Mouse (Mus musculus) induced T-regulatory cell, adult 2 months (primary cell): ENCODE data around the gene Hist1h2bj.

Experiments
- DNase-seq: peaks from one replicate; pipeline ENCODE4 v3.0.0-alpha.2; 2012; ENCODE audit warnings: low read depth

Gene Hist1h2bj

DNA sequence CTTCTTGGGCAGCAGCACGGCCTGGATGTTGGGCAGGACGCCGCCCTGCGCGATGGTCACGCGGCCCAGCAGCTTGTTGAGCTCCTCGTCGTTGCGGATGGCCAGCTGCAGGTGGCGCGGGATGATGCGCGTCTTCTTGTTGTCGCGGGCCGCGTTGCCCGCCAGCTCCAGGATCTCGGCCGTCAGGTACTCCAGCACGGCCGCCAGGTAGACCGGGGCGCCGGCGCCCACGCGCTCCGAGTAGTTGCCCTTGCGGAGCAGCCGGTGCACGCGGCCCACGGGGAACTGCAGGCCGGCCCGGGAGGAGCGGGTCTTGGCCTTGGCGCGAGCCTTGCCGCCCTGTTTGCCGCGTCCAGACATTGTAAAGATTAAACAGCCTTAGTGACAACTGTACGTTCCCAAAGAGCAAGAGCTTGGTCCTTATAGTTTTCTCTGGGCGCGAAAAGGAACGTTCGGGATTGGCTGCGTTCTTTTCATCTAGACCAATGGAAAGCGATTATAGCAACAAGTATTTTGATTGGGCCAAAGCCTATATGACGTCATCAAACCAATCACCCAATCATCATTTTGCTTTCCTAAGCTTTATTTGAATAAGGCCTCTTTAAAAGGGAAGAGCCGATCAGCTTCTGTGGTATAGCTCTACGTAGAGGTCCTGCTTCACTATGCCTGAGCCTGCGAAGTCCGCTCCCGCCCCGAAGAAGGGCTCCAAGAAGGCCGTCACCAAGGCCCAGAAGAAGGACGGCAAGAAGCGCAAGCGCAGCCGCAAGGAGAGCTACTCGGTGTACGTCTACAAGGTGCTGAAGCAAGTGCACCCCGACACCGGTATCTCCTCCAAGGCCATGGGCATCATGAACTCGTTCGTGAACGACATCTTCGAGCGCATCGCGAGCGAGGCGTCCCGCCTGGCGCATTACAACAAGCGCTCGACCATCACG is at the start of gene Hist1h2bj, which contains the start of gene Hist1h2ag:
Gene Hist1h2bj, plus strand, starts transcription at position 647 of the 935 bp plus-strand sequence.
Gene Hist1h2ag, minus strand, starts transcription at position 377 of the 935 bp plus-strand sequence.
- peak; percentile 99 for DNase-seq

DNA sequence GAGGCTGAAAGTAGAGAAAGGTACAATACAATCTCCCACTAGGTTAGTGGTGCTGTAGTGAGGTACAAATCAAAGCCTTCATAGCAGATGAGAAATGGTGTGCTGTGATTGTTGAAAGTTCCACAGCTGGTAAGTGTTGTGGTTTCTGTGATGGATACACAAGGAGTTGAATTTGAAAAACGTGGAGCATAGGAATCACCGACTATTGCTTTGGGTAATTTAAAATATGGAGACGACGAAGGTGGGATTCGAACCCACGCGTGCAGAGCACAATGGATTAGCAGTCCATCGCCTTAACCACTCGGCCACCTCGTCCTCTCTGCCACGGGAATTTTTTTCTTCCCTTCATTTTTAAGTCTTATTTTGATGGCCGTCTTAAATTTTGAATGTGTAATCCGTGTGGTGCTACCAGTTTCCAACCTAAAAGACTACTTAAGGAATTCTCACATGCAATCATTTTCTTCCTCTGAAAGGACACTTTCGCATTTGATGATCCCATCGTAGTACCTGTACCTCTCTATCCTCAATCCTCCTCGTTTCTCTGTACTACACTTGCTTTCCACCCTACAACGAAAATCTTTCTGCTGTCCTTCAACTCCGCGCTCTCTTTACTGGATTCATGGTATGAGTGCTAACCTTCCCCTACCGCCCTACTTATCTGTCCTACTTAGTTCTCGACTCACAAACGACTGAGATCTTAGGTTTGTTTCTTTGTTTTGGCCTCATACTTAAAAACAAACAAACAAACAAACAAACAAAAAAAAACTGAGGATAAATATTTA is 48.9 kb upstream of the Hist1h2bj start:
- DNase-seq: peak; percentile 56

DNA sequence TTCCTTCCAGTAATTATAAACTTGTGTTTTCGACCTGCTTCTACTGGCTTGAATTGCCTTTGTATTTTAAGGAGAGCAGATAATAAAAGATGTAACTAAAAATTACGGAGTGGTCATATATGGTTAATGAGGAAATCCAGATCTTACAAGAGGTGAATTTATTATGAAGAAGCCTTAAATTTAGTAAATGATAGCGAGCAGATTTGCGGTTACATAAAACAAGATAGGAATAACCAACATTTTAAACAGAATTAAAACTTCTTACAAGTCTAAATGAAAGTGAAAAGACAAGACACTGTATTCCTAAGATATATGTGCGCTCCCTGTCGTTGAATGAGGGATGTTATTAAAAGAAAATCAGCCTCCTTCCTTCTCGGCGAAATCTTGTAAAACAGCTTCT is 48.1 kb upstream of the Hist1h2bj start:
- no peak for DNase-seq

DNA sequence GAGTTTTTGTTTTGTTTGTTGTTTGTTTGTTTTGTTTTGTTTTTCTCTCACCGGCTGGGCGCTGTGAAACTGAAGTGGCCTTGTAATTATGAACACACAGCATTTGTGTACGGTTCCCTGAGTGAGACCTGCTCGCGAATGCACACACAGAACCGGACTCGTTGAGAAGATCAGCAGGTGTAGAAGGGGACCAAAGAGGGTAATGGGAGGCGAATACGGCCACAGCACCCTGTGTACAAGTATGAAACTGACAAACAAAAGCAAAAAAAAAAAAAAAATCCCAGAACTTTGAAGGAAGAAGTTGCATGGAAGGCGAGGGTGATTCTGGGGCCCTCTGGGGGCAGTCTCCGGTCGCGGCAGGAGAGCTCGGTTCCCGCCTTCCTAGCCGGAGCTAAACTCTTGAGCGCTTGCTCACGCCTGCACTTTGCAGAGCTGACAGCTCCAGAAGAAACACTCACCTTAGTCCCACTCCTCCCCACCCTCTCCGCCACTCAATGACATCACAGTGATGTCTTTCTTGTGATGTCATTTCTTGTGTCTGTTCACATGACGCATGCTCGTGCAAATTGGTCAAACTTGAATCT is 47.6 kb upstream of the Hist1h2bj start:
- peak; percentile 70 for DNase-seq

DNA sequence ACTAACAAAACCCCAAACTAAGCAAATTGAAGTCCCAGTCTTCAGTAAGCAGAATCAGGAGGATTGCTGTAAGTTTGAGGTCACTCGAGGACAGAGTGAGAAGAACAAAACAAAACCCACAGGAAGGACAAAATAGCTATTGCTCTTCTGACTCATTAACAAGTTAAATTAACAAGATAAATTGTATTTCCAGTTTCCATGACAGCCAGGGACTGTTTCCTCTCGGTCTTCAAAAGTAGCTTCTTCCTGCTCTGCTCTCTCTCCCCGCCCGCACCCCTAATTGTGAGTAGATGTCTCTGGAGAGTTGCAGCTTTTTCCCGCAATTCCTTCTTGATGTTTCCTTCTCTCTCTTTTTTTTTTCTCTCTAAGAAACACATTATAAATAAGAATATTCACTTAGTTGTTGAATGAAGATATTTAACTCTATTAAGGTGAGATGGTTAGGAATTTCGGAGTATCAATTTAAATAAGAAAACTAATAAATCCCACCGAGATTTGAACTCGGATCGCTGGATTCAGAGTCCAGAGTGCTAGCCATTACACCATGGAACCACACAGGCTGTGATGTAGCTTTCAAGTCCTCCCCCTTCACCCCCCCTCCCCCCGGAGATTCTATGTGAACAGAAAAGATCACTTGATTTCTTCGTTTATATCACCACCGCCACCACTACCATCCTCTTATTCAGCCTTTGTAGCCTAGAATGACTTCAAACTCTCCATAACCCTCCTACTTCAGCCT is 46.7 kb upstream of the Hist1h2bj start:
- peak; percentile 69 for DNase-seq

DNA sequence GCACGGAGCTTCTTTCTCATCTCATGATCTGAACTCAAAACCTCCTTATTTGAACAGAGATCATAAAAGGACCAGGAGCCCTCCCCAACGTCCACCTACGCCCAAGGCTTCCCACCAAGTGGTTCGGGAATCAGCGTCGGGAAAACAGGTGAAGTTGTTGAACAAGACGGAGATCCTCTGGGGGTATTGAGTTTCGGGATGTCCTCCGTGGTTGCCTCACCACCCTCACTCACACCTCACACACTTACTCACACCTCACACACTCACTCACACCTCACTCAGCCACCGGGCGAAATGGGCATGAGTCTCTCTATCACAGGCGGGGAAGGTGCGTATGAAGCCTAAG is 46.2 kb upstream of the Hist1h2bj start:
- DNase-seq: peak; percentile 46

DNA sequence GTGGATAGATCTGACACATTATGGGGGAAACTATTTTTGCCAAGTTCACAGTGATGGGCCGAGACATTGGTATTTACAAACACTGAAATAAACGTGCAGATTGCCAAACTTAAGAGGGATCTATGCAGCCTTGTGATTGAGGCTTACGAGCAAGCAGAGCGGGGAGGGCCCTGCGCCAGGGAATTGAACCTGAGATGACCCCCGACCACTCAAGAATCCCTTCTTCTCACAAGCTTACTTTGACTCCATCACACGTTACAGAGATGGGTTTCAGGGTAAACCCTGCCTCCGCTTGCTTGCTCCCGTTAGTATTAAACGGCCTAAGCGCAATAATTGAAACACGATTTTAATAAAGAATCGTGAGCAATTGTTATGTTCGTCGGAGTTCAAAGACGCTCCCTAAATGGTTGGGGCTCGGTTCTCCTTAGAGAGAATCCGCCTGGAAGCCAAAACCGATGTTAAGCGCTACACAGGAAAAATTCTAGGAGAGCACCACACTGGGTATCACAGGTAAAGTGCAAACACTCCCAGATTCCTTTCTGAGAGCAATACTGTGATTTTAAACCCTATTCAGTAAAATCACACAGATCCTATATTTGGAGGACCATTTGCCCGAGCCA is 45.7 kb upstream of the Hist1h2bj start:
- no peak for DNase-seq

DNA sequence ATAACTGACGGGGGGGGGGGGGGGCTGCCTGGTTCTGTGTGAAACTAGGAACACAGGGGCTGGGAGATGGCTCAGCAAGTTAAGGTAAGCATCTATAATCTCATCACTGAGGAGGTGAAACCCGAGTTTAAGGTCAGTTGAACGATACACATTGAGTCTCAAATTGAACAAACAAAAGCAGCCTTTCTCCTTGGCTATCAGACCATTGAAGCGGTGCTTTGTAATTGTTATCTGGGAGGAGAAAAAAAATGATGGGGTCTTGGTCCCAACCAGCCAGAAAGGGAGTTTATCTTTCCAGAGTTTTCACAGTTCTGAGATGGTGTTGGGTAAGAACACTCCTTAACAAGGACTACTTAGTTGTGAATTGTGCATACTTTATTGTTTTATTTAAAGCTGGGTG is 45.2 kb upstream of the Hist1h2bj start:
- DNase-seq: no peak

DNA sequence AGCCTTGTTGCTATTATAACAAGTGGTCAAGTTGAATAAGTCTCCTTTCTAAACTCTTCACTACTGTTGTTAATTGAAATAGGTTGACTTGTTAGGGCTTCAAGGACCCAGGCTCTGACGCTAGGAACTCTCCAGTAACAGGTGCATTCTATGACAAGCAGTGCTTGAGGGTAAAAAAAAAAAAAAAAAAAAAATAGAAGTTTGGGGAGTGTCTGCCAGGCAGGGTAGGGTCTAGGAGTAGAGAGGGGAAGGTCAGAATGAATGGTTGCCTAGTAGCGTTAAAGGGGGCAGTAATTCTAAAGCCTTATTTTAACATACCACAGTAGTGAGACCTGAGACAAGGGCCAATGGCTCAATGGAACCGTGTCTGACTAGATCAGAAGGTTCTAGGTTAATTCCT is 44.6 kb upstream of the Hist1h2bj start:
- no peak for DNase-seq

DNA sequence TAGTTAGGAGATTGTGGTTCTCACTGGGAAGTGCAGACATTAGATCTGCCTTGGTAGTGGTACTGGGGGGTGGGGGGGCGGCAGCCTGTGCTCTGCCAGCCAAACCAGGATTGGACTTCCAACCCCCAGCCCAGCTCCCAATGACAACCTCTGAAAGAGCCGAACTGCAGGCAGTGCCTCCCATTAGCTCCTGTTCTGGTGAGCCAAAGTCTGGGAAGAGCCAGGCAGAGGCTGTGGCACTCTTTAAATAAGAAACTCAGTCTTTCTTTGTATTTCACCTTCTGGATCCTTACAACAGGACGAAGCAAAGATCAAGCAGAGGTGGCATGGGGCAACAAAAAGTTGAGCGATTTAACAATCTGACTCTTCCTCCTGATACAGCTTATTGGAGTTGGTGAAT is 43.9 kb upstream of the Hist1h2bj start:
- DNase-seq: no peak

DNA sequence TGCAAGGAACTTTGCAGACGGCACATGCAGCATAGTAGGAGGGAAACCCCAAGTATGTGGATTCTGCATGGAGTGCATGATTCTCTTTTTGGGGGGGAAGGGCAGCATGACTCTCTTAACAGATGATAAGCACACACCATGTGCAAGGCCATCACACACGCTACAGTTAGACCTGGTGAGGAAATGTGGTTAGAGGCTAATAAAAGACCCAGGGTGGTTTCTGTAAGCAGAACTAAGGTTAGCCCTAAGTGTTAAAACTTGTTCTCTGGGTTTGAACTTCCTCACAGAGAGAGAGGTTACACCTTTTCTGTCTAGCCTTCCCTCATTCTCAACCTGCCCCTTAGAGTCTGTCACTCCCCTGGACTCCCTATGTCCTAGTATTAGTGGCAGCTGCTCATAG is 41.7 kb upstream of the Hist1h2bj start:
- no peak for DNase-seq

DNA sequence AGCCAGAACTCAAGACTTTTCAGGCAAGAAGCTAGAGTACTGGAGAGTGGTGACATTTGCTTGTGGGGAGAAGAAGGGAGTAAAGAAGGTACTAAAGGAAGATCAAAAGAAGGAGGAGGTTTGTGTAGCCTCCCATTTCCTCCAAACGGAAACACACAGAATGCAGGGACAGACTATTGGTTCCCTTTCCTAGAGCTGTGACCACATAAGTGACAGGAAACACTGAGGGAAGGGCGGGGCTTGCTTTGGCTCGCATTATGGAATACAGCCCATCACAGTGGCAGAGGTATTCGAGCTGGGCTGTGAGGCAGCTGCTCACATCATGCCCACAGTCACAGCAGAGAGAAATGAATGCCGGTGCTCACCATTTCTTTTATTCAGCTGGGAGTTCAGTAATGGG is 41.2 kb upstream of the Hist1h2bj start:
- peak; percentile 64 for DNase-seq

DNA sequence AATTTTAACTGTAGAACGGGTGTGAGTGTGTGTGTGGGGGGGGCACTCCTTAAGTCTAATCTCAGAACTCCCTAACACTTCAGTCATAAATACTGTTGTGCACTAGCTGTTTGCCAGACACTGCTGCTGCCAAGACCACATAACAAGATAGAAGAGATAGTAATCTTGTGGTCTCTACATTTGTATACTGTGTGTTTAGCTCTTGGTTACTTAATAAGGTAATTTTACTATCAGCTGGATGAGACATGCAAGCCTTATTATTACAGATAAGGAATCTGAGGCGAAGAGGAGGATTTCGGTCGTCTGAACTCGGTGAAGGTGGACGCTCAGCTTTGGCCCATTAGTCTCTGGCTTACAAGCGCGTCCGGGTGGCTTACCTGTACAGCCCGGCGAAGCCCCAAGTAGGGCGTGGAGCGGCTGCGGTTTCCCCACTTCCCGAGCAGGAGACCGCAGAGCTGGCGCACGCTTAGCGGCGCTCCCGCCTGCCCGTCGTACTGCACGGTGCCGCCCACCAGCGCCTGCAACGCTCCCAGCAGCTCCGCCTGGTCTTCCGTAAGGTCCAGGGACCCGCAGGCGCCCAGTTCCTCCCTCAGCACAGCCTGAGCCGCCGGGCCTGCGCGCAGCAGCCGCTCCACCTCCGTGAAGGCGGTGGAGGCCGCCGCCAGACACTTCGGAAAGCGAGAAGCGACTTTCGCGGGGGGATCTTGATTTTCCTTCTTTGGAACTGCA is 37.2 kb upstream of the Hist1h2bj start:
- peak; percentile 81 for DNase-seq

DNA sequence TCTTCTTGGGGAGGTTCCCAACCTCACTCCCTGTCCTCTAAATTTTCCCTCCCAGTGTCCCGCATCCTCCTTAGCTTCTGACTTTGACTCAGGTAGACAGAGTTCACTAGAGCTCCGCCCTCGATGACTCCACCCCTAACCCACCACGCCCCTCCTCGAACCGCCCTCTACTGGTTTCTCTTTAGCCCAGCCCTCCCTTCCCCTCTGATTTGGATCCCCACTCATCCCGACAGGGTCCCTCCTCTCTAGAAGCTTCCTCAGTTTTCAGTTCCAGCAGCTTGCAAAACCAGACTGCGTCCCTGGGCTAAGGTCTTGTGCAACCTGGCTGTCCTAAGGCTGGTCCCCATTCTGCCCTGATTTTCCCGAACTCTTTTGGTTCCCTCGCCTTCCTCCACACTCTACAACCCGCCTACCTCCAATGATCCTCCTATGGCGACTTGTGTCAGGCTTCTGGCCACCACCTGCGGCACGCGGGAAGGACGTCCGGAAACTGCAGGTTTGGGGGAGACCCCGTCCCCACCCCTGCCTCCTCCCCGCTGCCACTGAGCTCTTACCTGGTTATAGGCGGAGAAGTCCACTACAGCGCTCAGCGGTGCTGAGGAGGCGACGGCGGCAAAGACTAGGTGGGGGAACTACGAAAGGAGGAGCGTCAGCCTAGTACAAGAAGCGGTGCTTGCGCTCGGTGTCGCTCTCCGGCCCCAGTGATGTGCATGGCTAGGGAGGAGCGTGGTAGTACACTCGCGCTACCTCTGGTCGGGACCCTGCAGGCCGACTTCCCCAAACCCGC is 36.5 kb upstream of the Hist1h2bj start:
- peak; percentile 88 for DNase-seq

DNA sequence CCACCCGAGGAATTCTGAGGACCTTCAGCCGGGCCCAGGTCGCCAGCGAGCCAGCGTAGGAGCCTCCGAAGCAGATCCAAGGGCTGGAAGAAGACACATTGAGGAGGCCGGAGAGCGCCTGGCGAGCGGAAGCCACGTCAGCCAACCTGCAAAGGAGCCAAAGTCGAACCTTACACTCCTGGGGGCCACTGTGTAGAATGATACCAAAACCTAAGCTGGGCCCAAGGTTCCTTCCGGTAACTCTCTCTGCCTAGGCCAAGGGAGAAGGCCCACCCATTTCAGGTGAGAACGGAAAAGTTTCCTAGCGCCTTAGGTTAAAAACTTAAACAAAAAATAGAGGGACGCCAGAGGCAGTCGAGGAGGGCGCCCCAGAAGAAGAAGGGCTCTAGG is 35.9 kb upstream of the Hist1h2bj start:
- DNase-seq: no peak

DNA sequence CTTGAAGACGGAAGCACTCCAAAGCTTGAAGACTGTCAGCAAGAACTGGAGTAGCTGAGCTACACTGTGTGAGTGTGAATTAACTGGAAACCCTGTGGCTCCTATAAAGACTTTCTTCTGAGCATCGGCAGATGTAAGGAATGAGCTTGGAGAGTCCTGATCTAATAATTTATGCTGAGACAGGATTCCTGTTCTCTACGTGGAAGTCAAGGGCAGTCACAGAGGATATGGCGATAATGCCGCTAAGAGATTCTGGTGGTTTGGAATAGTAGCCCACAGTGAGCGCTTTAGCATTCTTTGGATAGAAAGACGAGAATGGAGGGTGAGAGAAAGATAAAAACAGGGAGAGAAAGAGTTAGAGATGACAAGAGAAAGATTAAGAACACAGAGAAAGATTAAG is 35.1 kb upstream of the Hist1h2bj start:
- DNase-seq: no peak

DNA sequence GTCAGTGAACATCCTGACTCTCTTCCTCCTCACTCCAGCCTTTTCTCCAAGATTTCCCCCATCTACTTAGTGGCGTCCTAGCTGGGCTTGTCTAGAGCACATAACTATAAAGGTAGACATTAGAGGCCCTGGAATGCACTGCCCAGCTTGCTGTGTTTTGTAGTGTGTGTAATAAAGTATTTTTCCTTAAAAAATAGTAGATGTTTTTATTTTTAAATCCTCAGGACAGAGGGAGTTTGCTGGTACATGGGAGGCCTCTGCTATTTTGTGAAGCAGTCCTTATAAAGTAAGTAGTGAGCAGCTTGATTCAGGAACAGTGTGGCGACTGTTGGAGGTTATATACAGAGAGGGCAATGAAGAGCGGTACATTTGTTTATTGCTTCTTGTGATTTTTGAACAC is 34.3 kb upstream of the Hist1h2bj start:
- no peak for DNase-seq

DNA sequence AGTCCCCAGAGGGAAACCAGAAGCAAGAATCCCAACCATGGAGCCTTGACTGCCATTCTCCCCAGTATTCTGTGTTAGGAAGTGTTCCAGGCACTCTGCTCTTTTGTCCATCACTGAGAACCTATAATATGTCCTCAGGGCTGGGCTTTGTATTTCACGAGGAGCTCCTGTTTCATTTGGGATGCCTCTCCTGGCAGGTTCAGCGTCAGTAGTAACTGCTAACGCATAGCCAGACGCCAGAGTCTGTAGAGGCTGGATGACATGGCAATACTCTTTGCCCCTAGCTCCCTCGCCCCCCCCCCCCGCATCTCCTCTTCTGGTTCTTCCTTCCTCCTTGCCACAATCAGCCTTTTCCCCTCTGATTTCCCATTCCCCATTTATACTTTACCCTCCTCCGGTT is 33.4 kb upstream of the Hist1h2bj start, which contains the start of gene Prss16:
Gene Prss16, minus strand, starts transcription at position 101 of the 400 bp plus-strand sequence.
- no peak for DNase-seq

DNA sequence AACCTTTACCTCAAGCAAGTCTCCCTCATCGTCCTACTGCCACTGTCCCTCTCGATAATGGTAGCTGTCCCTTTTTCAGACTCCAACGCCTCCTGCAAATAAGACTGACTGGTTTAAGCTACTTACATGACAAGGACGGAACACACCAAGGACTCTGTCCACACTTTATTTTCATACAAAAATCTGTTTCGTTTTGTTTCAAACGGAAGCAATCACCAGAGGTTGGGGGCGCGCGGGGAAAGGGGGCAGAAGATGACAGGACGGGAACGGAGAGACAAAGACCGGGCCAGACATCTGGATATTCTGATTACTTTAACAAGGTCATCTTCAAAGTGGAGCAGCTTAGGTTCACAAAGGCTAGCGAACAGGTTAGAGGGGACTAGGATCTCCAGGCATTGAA is 29.3 kb upstream of the Hist1h2bj start:
- peak; percentile 48 for DNase-seq

DNA sequence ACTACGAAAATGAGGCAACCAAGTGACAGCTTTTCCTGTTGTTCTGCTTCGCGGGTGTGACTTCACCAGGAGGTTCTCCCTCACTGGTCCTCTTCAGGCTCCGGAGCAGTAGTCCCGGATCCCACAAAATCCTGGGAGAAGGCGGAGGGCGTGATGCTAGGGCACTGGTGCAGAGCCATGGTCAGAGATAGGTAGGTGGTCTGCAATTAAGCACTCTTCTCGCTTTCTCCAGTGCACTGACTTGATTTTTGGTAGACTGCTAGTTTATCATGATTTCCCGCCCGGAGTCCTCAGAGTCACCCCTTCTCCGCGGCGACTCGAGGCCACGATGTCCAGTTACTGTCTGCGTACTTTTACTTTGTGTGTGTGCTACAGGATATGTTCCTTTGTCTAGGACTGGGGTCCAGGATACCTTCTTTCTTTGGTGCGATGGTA is 28.6 kb upstream of the Hist1h2bj start:
- peak; percentile 53 for DNase-seq
